Mouse (Mus musculus): Measurements from ENCODE around the gene Mef2d.

- TF ChIP-seq GATA1 (IDR thresholded peaks at IDR 0.05; ENCODE audit: borderline replicate concordance, low read length) (no peak), FLI1 (IDR thresholded peaks at IDR 0.05; ENCODE audit: low read length) (no peak)
These were observed 31.2 kb downstream of the Mef2d start for GRCm38 (mm10) chr3:88173375-88173774.
